Mouse (Mus musculus): ENCODE measurements around the gene Coq2. TPM values are rescaled to one million over a fixed set of nuclear protein-coding genes. Genes with fewer than 3 reads are reported as not detected.

The Coq2 gene
- polyA plus RNA-seq, 1 experiment from 2014 or later = 46.8 TPM

GRCm38 (mm10) chr5:100634885-100635478, 40.0 kb downstream of the Coq2 start:
- H3K27ac ChIP-seq = no peak overlapping the region
- no peak overlapping the region for H3K4me2 ChIP-seq (replicated peaks)
- no peak overlapping the region for H3K9ac ChIP-seq
- no peaks in the 10 kb centered on the region for H3K9me3 ChIP-seq (replicated peaks)
- no peak for ATAC-seq (ENCODE audit: low FRiP score)
- no peaks in the 10 kb centered on the region for H3K4me1 ChIP-seq
- no peak overlapping the region for H3K4me3 ChIP-seq
- no peaks in the 10 kb centered on the region for H3K27me3 ChIP-seq
- no peaks in the 10 kb centered on the region for H3K36me3 ChIP-seq
- WGBS = 81% methylated on average over 8 of the region's 8 CpGs

GRCm38 (mm10) chr5:100632540-100633129, 42.3 kb downstream of the Coq2 start:
- H3K4me1 ChIP-seq = no peaks in the 10 kb centered on the region

GRCm38 (mm10) chr5:100628807-100629206, 46.1 kb downstream of the Coq2 start:
- Histone ChIP-seq H3K9me3 (replicated peaks) (no peaks in the 10 kb centered on the region), H3K27me3 (no peaks in the 10 kb centered on the region), H3K9ac (no peak overlapping the region), H3K36me3 (no peaks in the 10 kb centered on the region), H3K27ac (no peak overlapping the region), H3K4me1 (no peaks in the 10 kb centered on the region), H3K4me2 (replicated peaks) (no peak overlapping the region), H3K4me3 (no peak overlapping the region)
- ATAC-seq (ENCODE audit: low FRiP score) = no peak
- 92% methylated on average over 4 of the region's 4 CpGs for WGBS

More at GRCm38 (mm10) chr5:100632540-100633129, 42.3 kb downstream of the Coq2 start:
- Histone ChIP-seq H3K27ac (no peak overlapping the region), H3K4me2 (replicated peaks) (no peak overlapping the region), H3K36me3 (no peaks in the 10 kb centered on the region), H3K9ac (no peak overlapping the region), H3K4me3 (no peak overlapping the region), H3K27me3 (no peaks in the 10 kb centered on the region), H3K9me3 (replicated peaks) (no peaks in the 10 kb centered on the region)
- 90% methylated on average over 8 of the region's 8 CpGs for WGBS
- no peak for ATAC-seq (ENCODE audit: low FRiP score)

GRCm38 (mm10) chr5:100626526-100626925, 48.4 kb downstream of the Coq2 start:
- H3K27me3 ChIP-seq = no peaks in the 10 kb centered on the region
- no peak for ATAC-seq (ENCODE audit: low FRiP score)
- no peaks in the 10 kb centered on the region for H3K9me3 ChIP-seq (replicated peaks)
- H3K27ac ChIP-seq = no peak overlapping the region
- H3K4me2 ChIP-seq (replicated peaks) = no peak overlapping the region
- H3K36me3 ChIP-seq = no peaks in the 10 kb centered on the region
- no peaks in the 10 kb centered on the region for H3K4me1 ChIP-seq
- 77% methylated on average over 6 of the region's 6 CpGs for WGBS
- H3K4me3 ChIP-seq = no peak overlapping the region
- H3K9ac ChIP-seq = no peak overlapping the region

GRCm38 (mm10) chr5:100624743-100625360, 50.1 kb downstream of the Coq2 start:
- Histone ChIP-seq H3K4me2 (replicated peaks) (no peak overlapping the region), H3K36me3 (no peaks in the 10 kb centered on the region), H3K27me3 (no peaks in the 10 kb centered on the region), H3K27ac (no peak overlapping the region), H3K4me1 (no peaks in the 10 kb centered on the region), H3K4me3 (no peak overlapping the region), H3K9me3 (replicated peaks) (no peaks in the 10 kb centered on the region), H3K9ac (no peak overlapping the region)
- WGBS = 82% methylated on average over 9 of the region's 9 CpGs
- ATAC-seq (ENCODE audit: low FRiP score) = no peak

- ATAC-seq (ENCODE audit: low FRiP score) = no peak
- Histone ChIP-seq H3K4me1 (no peaks in the 10 kb centered on the region), H3K9ac (no peak overlapping the region), H3K27me3 (no peaks in the 10 kb centered on the region), H3K4me3 (no peak overlapping the region), H3K9me3 (replicated peaks) (no peaks in the 10 kb centered on the region), H3K36me3 (no peaks in the 10 kb centered on the region), H3K27ac (no peak overlapping the region), H3K4me2 (replicated peaks) (no peak overlapping the region)
- 89% methylated on average over 12 of the region's 12 CpGs for WGBS
Observed at GRCm38 (mm10) chr5:100622509-100623163, 52.3 kb downstream of the Coq2 start.

- no peak for ATAC-seq (ENCODE audit: low FRiP score)
- no peak overlapping the region for H3K27ac ChIP-seq
- no peak overlapping the region for H3K4me3 ChIP-seq
- no peaks in the 10 kb centered on the region for H3K27me3 ChIP-seq
- no peaks in the 10 kb centered on the region for H3K4me1 ChIP-seq
- no peak overlapping the region for H3K9ac ChIP-seq
- H3K9me3 ChIP-seq (replicated peaks) = no peaks in the 10 kb centered on the region
- 69% methylated on average over 6 of the region's 8 CpGs for WGBS
- no peaks in the 10 kb centered on the region for H3K36me3 ChIP-seq
- H3K4me2 ChIP-seq (replicated peaks) = no peak overlapping the region
Observed at GRCm38 (mm10) chr5:100621876-100622508, 52.9 kb downstream of the Coq2 start.

- Histone ChIP-seq H3K4me3 (no peak overlapping the region), H3K4me2 (replicated peaks) (no peak overlapping the region), H3K27ac (no peak overlapping the region), H3K4me1 (no peaks in the 10 kb centered on the region), H3K27me3 (no peaks in the 10 kb centered on the region), H3K9me3 (replicated peaks) (no peaks in the 10 kb centered on the region), H3K9ac (no peak overlapping the region), H3K36me3 (no peaks in the 10 kb centered on the region)
- ATAC-seq (ENCODE audit: low FRiP score) = no peak
- WGBS = 72% methylated on average over 9 of the region's 9 CpGs
Observed at GRCm38 (mm10) chr5:100620952-100621351, 54.0 kb downstream of the Coq2 start.

GRCm38 (mm10) chr5:100619586-100620275, 55.2 kb downstream of the Coq2 start:
- H3K4me3 ChIP-seq = no peak overlapping the region
- H3K9me3 ChIP-seq (replicated peaks) = no peaks in the 10 kb centered on the region
- ATAC-seq (ENCODE audit: low FRiP score) = no peak
- no peaks in the 10 kb centered on the region for H3K4me1 ChIP-seq
- no peaks in the 10 kb centered on the region for H3K36me3 ChIP-seq
- no peak overlapping the region for H3K9ac ChIP-seq
- no peak overlapping the region for H3K27ac ChIP-seq
- WGBS = 90% methylated on average over 15 of the region's 15 CpGs
- no peaks in the 10 kb centered on the region for H3K27me3 ChIP-seq
- no peak overlapping the region for H3K4me2 ChIP-seq (replicated peaks)

GRCm38 (mm10) chr5:100613896-100614768, 60.8 kb downstream of the Coq2 start:
- Histone ChIP-seq H3K27me3 (no peaks in the 10 kb centered on the region), H3K4me1 (no peaks in the 10 kb centered on the region), H3K27ac (no peak overlapping the region), H3K36me3 (no peaks in the 10 kb centered on the region), H3K4me3 (no peak overlapping the region), H3K4me2 (replicated peaks) (no peak overlapping the region), H3K9ac (no peak overlapping the region), H3K9me3 (replicated peaks) (no peaks in the 10 kb centered on the region)
- WGBS = 93% methylated on average over 17 of the region's 17 CpGs
- no peak for ATAC-seq (ENCODE audit: low FRiP score)

GRCm38 (mm10) chr5:100607868-100608267, 67.1 kb downstream of the Coq2 start:
- Histone ChIP-seq H3K27ac (no peak overlapping the region), H3K4me3 (no peak overlapping the region), H3K27me3 (no peaks in the 10 kb centered on the region), H3K9me3 (replicated peaks) (no peaks in the 10 kb centered on the region), H3K9ac (no peak overlapping the region), H3K36me3 (no peaks in the 10 kb centered on the region), H3K4me2 (replicated peaks) (no peak overlapping the region), H3K4me1 (no peaks in the 10 kb centered on the region)
- WGBS = 87% methylated on average over 9 of the region's 9 CpGs
- no peak for ATAC-seq (ENCODE audit: low FRiP score)

All from hindbrain, embryonic 12.5 days (tissue).